Mouse (Mus musculus) embryonic fibroblast, embryonic 13.5 days (primary cell): ENCODE results near the gene Gm20843. TPM values are rescaled to one million over a fixed set of nuclear protein-coding genes. Genes with fewer than 3 reads are reported as not detected.
"Not testable (repeated sequence)": the region's sequence is repeated elsewhere in the genome, so short reads cannot be mapped to it uniquely, and the experiment has no call there.

Experiments
- H3K27ac ChIP-seq: 2 replicates; pipeline ENCODE4 v1.5.1; 2012; ENCODE audit warnings: low read length, control low read depth, inconsistent platforms; ENCODE audit not compliant: insufficient read depth
- H3K4me1 ChIP-seq: 2 replicates; pipeline ENCODE4 v1.6.1; 2011; ENCODE audit warnings: low read length; ENCODE audit not compliant: control insufficient read depth, insufficient read depth
- H3K4me3 ChIP-seq: 2 replicates; pipeline ENCODE4 v1.5.1; 2011; ENCODE audit warnings: mild to moderate bottlenecking, control low read depth, low read length; ENCODE audit not compliant: insufficient read depth
- polyA plus RNA-seq: library from polyadenylated mRNA; stranded (reverse); fragments of >200 nt; gene quantifications from 2 replicates; pipeline ENCODE4 v1.2.4, GENCODE M21; 2011; ENCODE audit warnings: low read depth; ENCODE audit not compliant: missing spikeins, insufficient read length

Gm20843 gene
- polyA plus RNA-seq: not detected in 2 replicates

- not testable (repeated sequence) for H3K27ac ChIP-seq, H3K4me1 ChIP-seq
Observed at GRCm38 (mm10) chrY:72247018-72247417, at the start of gene Gm20843. Gene Gm20843, minus strand, starts transcription at chrY:72247118.

More at GRCm38 (mm10) chrY:72247018-72247417, at the start of gene Gm20843:
- H3K4me3 ChIP-seq: not testable (repeated sequence)
